Mouse (Mus musculus): ENCODE data around the gene Gm20388.

Gene Gm20388

DNA sequence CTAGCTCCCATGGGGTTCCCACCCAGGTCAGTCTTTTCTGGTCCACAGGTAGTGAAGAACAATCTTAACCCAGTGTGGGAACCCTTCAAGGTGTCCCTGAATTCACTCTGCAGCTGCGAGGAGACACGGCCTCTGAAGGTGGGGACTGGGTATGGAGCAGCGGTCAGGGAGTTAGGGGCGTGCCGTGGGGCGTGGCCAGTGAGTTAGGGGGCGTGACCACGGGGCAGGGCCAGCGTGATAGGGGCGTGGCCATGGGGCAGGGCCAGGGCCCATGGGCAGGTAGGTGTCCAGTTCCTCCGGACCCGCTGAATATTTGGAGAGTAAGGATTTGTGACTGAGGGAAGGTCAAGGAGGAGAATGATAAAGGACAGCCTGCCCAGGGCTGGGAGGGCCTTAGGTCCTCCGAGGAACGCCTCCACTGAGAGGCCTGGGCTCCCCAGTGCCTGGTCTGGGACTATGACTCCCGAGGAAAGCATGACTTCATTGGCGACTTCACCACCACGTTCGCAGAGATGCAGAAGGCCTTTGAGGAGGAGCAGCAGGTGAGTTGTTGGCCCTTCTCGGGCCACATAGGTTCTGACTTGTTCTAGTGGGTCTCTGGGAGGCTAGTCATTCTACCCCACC, 3215.7 kb downstream of the Gm20388 start:
- peak; percentile 86 for DNase-seq (ENCODE audit: low spot score)

DNA sequence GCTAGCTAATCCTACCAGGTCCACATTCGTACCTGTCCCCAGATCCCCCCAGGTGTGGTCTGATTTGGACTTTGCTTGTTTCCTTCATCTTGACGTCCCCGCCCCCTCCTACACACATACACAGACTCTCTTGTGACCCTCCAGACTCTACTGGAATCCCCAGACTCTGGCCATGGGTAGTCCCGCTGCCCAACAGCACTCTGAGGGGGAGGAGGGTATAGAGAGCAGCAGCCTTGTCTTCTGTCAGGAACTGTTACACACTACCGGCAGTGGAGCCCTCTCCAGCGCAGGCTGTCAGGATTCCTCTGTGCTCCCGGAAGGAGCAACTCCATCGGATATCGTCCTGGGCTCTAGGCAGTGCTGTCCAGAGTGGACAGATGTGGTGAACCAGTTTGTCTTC, 3220.4 kb downstream of the Gm20388 start:
- no peak for DNase-seq (ENCODE audit: low spot score)

DNA sequence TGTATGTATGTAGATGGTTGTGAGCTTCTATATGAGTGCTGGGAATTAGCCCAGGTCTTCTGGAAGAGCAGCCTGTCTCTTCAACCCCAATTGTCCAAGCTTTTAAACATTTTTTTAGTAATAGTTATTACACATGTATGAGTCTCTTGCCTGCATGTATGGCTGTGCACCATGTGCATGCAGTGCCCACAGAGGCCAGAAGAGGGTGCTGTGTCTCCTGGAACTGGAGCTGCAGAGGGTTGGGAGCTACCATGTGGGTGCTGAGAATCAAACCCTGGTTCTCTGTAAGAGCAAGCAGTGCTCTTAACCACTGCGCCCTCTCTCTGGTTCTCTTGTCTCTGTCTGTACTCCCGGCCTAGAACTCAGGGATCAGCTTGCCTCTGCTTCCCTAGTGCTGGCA, 3222.3 kb downstream of the Gm20388 start:
- no peak for DNase-seq (ENCODE audit: low spot score)

DNA sequence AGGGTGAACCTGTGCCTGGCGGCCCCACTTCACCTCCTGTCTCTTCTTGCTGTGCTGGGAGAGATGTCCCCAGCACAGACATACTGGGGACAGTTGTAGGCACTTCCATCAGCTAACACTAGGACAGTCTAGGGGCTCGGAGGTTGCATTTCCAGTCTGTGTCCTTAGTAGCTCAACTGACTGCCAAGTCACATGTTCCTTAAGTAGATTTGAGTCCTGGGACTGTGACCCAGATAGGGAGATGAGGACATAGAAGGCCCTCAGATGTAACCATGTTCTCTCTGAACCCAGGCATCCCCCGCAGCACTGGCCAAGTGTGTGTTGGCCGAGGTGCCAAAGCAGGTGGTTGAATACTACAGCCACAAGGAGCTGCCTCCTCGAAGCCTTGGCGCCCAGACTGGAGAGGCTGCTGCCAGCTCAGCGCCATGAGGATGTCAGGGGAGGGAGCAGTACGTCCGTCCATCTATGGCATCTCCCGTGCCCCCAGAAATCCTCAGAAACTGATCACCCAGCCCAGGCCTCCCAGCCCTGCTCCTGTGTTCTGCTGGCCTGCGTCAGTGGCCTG, 3223.6 kb downstream of the Gm20388 start:
- no peak for DNase-seq (ENCODE audit: low spot score)

DNA sequence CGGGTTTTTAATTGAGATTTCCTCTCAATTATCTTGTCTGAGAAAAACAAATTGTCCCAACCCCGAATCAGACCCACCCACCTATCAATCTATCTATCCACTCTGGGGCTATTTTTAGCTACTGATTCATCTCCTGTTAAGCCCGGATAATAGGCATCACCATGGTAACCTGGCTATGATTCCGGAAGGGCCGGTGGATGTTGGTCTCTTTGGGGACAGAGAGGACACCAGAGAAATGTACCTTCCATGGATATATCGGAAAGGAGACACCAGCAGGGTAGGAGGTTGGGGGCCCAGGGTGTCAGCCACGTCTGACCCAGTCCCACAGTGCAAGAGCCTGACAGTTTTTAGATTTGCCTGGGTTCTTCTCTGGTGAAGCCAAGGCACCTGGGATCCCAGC, 3224.8 kb downstream of the Gm20388 start:
- DNase-seq (ENCODE audit: low spot score) = peak; percentile 61

DNA sequence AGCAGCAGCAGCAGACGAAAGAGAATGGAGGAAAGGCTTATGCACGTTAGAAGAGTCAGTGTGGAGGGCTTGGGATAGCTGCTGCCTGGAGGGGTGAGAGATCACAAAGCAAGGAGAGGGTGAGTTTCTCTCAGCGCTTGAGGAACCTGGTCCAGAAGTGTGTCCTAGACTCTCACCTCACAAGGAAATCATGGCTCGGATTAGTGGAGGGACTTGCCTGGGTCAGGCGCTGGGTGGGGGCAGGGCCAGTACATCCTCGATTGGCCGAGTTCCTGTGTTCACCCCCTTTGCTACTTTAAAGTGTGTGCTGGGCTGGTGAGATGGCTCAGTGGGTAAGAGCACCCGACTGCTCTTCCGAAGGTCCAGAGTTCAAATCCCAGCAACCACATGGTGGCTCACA, 3225.2 kb downstream of the Gm20388 start:
- DNase-seq (ENCODE audit: low spot score) = no peak

DNA sequence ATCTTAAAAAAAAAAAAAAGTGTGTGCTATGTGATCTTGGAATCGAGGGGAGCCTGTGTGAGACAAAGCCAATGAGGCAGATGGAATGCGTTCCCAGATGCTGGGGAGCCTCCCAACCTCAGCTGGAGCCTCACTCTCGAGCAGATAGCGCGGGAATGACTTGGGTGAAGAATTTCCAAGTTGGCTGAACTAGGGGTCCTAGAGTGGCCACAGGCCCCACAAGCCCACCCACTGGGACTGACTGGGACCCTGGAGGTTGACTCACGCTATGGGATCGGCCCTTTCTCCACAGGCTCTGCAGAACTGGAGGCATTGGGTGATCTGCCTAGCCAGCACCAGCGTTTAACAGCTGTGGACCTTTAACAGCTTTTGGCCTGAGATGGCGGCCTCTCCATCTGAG, 3225.6 kb downstream of the Gm20388 start:
- DNase-seq (ENCODE audit: low spot score) = no peak

DNA sequence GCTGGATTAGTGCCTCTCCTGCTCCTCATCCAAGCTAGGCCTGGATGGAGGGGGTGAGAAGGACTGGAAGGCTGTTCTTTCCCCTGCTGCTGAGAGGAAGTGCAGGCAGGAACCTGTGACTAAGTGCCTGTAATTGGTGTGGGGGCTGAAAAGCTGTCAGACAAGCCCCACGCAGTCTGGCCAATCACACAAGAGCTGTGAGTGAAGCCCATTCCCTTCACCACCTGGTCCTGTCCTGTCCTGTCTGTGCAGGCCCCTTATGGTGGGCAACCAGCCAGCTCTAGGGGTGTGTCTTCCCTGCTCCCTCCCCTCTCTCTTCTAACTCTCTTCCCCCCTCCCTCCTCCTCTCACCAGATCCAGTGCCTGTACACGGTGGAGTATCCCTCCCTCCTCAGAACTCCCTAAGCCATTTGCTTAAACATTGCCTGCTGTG, 3227.0 kb downstream of the Gm20388 start:
- DNase-seq (ENCODE audit: low spot score) = peak; percentile 63

DNA sequence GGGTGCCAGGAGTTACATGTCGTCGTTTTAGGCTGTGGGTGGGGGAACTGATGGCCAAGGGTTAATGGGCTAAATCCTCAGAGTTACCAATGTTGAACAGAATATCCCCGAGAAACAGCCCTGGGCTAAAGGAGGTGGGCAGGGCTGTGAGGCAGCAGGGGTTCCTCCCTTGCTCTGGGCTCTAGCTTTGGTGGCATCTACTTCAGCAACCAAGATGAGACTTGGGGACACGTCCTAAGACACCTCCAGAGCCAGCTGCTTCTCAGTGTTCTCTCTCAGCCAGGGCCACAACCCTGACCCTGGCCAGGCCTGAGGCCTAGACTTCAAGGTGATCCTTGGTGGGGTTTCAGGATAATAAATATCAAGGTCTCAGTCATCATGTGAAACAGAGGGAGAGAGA, 3228.1 kb downstream of the Gm20388 start:
- DNase-seq (ENCODE audit: low spot score) = no peak

DNA sequence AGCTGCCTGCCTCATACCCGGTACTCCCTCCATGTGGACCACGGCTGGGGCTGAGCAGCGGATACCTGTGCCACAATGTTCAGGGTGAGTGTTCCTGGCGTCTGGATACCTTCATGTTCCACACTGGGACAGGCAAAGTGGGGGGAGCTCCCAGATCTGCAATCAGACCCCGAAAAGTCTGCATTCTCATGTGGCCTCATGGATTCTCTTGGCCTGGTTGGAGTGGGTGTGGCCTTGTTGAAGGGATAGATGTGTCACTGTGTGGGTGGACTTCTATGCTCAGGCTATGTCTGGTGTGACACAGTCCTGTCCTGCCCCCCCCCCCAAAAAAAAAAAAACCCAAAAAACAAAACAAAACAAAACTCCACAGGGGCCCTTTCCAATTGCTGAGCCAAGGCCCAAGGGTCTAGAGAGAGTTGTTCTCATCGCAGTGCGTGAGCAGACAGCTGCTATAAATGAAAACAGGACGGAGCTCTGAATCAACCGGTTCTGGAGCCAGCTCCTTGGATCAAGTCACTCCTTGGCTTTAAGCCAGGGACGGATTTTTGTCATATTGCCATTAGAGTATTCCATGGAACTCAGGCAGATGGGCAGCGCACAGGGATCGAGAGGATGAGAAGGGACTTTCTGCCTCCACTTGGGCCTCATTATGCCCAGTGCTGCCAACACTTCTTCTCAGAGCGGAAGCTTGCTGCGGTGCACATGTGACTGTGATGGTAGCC, 3231.3 kb downstream of the Gm20388 start:
- no peak for DNase-seq (ENCODE audit: low spot score)

DNA sequence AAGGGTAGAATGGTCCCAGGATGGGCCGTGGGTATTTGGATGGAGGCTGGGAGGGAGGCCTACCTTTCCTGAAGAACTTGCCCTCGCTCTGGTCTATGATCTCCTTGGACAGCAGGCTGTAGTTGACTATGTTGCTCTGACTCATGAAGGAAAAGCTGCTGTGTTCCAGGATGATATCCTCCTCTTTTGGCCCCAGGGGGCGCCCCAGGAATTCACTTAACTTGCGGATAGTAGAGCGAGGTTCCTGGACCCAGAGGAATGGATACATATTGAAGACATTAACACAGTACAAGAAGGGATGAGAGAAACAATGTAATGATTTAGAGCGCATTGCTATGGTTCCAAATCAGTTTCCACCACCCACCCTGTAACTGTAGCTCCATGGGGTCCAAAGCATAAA, 3234.6 kb downstream of the Gm20388 start:
- DNase-seq (ENCODE audit: low spot score) = peak; percentile 35

DNA sequence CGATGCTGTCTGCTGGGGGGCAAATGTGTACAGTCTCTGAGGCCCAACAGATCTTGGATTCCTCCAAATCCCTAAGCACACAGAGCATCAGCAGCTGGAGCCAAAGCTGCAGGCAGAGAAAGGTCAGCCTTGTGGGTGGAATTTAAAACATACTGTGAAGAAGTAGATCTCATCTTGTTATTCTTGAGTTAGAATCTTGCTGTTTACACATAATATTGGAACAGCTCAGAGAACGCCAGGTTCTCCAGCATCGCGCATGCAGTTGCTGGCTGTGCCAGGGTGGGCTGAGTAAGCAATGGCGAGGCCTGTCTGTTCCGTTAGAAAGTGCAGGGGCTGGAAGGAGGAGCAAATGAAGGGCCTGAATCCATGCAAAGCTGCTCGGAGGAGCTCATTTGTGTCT, 3235.7 kb downstream of the Gm20388 start:
- DNase-seq (ENCODE audit: low spot score) = no peak

DNA sequence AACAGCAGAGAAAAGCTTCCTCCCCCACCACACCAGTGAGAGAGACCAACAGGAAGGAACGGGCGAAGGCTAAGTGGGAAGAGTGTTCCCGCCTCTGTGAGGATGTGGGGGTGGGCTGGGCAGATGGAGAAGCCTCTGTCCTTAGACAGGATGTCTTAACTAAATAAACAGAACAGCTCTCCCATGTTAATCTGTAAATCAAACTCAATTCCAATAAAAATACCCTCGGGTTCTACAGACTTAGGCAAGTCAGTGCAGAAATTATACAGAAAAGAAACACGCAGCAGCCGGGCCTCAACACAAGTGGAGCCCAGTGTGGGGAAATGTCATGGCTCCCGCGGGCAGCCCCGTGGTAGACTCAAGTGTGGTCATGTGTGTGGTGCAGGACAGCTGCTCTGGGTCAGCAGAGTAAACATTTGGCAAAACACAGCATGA, 3240.1 kb downstream of the Gm20388 start:
- DNase-seq (ENCODE audit: low spot score) = no peak

DNA sequence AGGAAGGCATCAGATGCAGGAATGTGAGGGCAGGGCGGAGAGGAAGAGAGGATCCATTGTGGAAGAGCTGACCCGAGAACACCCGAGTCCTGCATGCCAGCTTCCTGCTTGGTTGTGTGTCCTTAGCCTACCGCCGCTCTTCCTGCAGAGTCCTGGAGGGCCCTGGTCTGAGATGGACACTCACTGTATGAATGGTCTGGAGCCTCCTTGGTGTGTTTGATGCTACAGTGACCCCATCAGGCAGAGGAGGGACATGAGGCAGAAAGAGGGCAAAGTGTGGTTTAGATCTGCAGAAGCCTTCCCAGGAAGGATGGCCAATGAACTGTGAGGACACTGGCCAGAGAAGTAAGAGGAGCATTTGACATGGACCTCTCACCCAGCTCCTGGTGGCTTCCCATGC, 3244.5 kb downstream of the Gm20388 start:
- no peak for DNase-seq (ENCODE audit: low spot score)

DNA sequence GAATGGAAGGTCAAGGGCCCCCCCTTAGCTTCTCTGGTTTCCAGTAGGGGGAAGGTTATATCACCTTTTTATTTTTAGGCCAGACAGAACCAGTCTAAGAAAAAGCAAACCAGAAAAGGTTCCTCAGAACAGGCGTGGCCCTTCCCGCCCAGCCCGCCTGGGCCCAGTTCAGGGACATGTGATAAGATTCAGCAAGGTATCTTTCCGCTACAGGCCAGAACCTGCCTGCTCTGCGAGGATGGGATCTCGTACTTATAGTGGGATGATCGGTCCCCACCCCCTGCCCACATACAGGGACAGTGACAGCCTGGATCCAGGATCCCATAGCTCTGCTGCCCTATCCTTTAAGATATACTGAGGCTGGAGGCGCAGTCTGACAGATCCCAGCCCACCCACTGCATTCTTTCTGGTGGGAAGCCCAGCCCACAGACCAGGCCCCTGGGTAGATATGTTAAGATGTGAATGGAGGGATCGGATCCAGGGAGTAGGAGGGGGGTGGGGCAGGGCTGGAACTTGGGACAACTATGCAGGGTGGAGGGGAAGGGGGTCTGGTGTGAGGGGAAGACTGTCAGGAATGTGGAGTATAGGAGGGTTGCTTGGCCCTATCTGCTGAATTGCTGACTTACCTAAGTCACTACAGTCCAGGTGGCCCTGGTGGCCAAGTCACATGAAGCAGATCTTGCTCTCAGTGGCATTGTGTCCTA, 3245.6 kb downstream of the Gm20388 start:
- no peak for DNase-seq (ENCODE audit: low spot score)

DNA sequence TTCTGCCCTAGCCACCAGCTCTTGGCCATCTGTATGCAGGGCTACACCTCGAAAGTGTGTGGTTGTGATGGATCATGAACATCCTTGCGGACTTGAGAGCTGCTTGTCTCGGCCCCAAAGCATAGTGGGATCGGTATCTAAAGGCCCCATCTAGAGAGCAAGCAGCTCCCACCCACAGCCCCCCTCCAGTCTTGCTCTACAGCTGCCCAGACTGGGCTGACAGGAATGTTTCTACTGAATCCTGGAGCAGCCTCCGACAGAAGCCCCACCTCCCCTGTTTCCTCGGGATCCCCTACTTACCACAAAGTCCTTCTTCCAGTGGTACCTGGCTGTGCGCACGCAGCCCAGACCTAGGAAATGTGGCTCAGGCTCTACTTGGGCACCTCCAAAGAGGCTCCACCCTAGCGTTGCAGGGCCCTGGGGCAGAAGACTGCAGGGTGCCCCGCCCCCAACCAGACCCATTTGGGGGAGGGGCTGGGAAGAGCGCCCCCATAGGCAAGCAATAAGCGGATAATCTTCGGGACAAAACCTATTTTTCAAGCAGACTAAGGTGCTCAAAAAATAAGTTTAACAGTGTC, 3247.3 kb downstream of the Gm20388 start, which contains the start of gene Sult5a1:
Gene Sult5a1 (minus strand): TSS at position 428 of the 578 bp plus-strand sequence.
- peak; percentile 12 for DNase-seq (ENCODE audit: low spot score)

DNA sequence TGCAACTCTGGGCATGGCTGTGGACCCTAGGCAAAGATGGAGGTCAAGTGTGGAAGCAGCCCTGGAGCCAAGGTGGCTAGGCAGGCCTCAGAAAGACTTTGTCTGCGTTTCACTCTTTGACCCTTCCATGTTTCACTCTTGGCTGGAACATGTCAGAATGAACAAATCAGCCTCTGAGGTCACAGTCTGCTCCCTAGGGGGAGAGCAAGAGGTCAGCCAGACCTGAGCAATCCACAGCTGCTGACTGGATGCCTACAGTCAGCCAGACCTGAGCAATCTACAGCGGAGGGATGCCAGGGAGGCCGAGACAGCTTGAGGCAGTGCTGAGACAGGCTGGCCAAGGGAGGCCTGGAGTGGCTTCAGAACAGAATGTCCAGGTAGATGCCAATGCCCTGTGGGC, 3270.8 kb downstream of the Gm20388 start:
- DNase-seq (ENCODE audit: low spot score) = peak; percentile 84

DNA sequence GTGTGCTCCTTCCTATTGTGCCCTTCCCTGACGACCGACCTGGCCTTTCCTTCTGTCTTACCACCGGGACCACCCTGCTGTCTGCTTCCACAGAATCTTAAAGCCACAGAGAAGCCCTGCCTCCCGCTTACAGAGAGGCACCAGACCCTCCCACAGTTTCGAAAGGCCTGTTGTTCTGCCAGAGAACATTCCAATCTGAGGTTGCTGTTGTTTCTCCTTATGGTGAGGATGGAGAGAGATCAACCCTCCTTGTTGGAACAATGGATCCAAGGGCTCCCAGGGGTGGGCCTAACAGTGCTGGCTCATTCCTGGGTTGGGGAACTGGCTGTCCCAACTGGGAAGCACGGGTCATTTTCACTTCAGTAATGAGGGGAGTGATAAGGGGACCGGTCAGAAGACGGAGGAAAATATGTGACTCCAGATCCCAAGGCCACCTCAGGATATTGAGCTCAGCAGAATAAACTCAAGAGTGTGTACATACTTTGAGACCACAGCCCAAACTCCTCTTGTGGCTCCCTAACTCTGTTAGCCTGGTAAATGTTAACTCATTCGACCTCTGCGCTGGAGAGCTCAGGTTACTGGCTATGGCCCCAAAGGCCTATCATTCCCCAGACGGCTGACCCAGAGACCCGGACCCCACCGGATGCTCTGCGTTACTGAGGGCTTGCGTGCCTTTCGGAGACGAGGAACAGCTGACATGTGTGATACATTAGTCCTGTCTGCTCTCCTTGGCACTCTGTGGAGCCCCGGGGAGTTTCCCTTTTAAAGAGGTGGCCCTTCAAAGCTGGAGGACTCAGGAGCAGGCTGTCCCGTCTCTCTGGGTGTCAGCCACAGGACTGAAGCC, 3275.1 kb downstream of the Gm20388 start, which contains the start of gene Dpep1:
Gene Dpep1 (plus strand): TSS at position 677 of the 844 bp plus-strand sequence.
- peak; percentile 77 for DNase-seq (ENCODE audit: low spot score)

DNA sequence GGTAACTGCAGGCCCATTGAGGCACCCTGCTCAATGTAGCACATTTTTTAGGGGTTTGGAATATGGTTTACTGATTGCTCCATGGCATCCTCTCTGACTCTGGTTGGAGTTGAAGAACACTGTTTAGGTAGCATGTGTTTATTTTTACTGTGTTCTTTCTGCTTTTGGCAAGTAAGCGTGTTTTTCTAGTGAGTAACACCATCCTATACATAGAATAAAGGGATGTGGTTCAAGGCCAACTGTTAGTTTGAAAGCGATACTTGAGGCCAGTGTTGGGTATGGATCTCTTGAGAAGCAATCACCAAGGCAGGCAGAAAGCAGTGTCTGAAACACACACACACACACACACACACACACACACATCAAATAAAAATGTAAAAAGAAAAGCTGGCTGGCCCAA, 3277.4 kb downstream of the Gm20388 start:
- DNase-seq (ENCODE audit: low spot score) = no peak

DNA sequence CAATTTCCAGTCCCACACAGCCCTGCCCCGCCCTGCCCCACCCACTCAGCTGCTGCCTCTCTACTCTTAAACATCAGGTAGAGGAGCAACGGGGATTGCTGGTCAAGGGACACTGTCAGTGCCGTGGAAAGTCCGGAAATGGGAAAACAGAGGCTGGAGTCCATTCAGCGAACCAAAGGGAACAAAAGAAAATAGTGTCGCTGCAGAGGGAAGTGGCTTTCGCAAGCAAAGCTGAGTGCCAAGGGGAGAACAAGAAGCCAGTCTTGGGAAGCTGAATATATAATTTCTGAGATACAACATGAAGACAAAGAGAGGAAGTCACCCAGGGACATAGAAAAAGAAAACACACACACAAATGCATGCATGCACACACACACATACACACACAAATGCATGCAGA, 3278.2 kb downstream of the Gm20388 start:
- DNase-seq (ENCODE audit: low spot score) = no peak

DNA sequence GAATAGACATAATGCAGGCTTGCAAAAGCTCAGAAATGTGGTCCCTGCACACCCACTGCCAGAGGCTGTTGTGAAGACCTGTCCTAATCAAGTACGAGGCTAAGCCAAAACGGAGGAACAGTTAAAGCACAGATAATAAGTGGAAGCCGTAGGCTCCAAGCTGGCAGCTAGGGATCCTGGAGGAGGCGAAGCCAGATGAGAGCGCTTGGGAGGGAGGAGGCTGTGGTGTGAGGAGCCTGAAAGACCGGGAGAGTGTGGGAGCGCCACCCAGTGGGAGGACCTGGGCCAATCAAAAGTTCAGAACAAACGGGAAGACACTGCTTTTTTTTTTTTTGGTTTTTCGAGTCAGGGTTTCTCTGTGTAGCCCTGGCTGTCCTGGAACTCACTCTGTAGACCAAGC, 3280.0 kb downstream of the Gm20388 start:
- DNase-seq (ENCODE audit: low spot score) = peak; percentile 91
